Mouse (Mus musculus) embryonic facial prominence, embryonic 11.5 days (tissue): ENCODE data around the gene Aatf. TPM values are rescaled to one million over a fixed set of nuclear protein-coding genes. Genes with fewer than 3 reads are reported as not detected.

ENCODE experiments used
- ATAC-seq: fragments of 200-750 bp; cut with Nextera tagmentation; replicated peaks from 2 replicates; pipeline ENCODE4 v1.8.0; 2017; ENCODE audit warnings: low read depth; ENCODE audit not compliant: insufficient number of reproducible peaks, low FRiP score, low TSS enrichment
- DNase-seq: peaks from one replicate; pipeline ENCODE4 v3.0.0-alpha.2; 2015; ENCODE audit warnings: low spot score
- H3K27ac ChIP-seq: fragments of 300-500 bp; sonication (generic); replicated peaks from 2 replicates; pipeline ENCODE4 v1.5.1; 2014; ENCODE audit warnings: mild to moderate bottlenecking, low read depth, low read length, control low read depth
- H3K27me3 ChIP-seq: fragments of 300-500 bp; sonication (generic); 2 replicates; pipeline ENCODE4 v1.6.1; 2014; ENCODE audit warnings: mild to moderate bottlenecking, low read length, moderate library complexity, mixed read lengths; ENCODE audit not compliant: control insufficient read depth, insufficient read depth
- H3K36me3 ChIP-seq: fragments of 300-500 bp; sonication (generic); replicated peaks from 2 replicates; pipeline ENCODE4 v1.6.1; 2014; ENCODE audit warnings: low read depth, mild to moderate bottlenecking, low read length, moderate library complexity, mixed read lengths; ENCODE audit not compliant: control insufficient read depth, insufficient read depth
- H3K4me1 ChIP-seq: fragments of 300-500 bp; sonication (generic); 2 replicates; pipeline ENCODE4 v1.6.1; 2014; ENCODE audit warnings: low read length, mixed read lengths; ENCODE audit not compliant: control insufficient read depth, insufficient read depth
- H3K4me2 ChIP-seq: fragments of 300-500 bp; sonication (generic); 2 replicates; pipeline ENCODE4 v1.6.1; 2014; ENCODE audit warnings: low read depth, mild to moderate bottlenecking, control low read depth, low read length, moderate library complexity
- H3K4me3 ChIP-seq: fragments of 300-500 bp; sonication (generic); 2 replicates; pipeline ENCODE4 v1.5.1; 2014; ENCODE audit warnings: low read depth, low read length, control low read depth
- H3K9ac ChIP-seq: fragments of 300-500 bp; sonication (generic); replicated peaks from 2 replicates; pipeline ENCODE4 v1.6.1; 2014; ENCODE audit warnings: mild to moderate bottlenecking, control low read depth, low read length
- H3K9me3 ChIP-seq: fragments of 300-500 bp; sonication (generic); replicated peaks from 2 replicates; pipeline ENCODE4 v1.6.1; 2016; ENCODE audit warnings: mild to moderate bottlenecking, low read length, inconsistent platforms, mixed read lengths; ENCODE audit not compliant: control insufficient read depth
- WGBS: fragments of 180-500 bp; shearing (Covaris S2); extraction: QIAGEN DNeasy Blood & Tissue Kit; methylation state at CpG from one replicate; pipeline ENCODE4 v1.1.7; 2014; 5-methylcytosine and 5-hydroxymethylcytosine counted together
- polyA plus RNA-seq: library from polyadenylated mRNA; unstranded; fragments of >200 nt; fragmentation: Nextera tagmentation; extraction: Ambion mirVana; gene quantifications from 2 replicates; pipeline ENCODE4 v1.2.1, GENCODE M21; 2014

The Aatf gene
- polyA plus RNA-seq, 1 experiment from 2014 or later: 56.6 TPM

DNA sequence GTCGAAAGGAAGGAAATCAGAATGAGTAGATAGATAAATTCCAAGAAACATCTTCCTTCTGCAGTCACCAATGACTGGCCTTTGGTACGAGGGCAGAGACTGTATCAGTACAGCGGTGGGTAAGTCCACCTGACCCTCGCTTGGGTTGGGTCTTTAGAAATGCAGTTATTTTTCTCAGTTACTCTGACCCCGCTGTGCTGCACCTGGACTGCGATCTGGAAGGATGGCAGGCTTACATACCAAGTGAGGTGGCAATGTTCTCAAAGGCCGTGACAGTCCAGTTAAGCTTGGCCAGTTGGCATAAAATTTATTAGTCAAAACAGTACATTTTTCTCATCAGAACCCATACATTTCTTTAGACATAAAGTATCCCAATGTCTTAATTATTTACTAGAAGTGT, 59.4 kb downstream of the Aatf start:
- H3K36me3 ChIP-seq: no peaks in the 10 kb centered on the region

DNA sequence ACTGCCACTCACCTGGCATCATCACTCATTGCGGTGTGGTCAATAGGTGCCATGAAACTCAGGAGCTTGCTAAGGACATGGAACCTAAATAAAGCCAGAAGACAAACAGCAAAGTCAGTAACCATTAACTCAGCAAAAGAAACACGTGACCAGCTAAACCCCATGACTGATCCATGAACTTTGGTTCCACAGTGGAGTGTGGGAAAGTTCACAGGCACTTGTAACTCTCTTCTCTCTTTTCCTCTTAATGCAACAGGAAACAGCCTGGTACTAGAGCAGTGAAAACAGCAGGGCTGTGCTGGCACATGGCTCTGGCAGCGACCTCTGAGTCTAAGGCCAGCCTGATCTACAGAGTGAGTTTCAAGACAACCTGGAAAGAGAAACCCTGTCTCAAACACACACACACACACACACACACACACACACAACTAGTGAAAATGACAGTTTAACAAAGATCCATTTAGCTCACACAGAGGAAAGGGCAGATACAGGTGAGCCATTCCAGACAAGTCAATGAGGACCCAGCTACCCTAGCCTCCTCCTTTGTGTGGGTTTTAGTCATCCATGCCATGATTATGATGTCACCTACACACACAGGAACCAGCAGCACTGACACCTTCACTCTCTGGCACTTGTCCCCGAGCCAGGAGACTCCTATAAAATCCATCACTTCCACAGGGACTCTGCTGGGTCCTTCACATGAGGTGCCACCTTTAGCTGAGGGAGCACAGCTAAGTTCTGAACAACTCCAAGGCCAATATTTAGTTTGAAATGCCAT, 70.6 kb downstream of the Aatf start:
- Histone ChIP-seq H3K4me2 (no peak overlapping the region), H3K4me3 (no peak overlapping the region), H3K9ac (no peak overlapping the region), H3K36me3 (no peaks in the 10 kb centered on the region), H3K27ac (no peak overlapping the region), H3K4me1 (no peaks in the 10 kb centered on the region), H3K9me3 (no peaks in the 10 kb centered on the region), H3K27me3 (no peaks in the 10 kb centered on the region)
- WGBS: 86% methylated on average over 4 of the region's 4 CpGs
- ATAC-seq (no peak), DNase-seq (no peak)

More for the DNA sequence above, 59.4 kb downstream of the Aatf start:
- no peak overlapping the region for H3K27ac ChIP-seq
- no peak overlapping the region for H3K4me2 ChIP-seq
- no peaks in the 10 kb centered on the region for H3K27me3 ChIP-seq
- H3K4me3 ChIP-seq: no peak overlapping the region
- no peaks in the 10 kb centered on the region for H3K9me3 ChIP-seq
- WGBS: 92% methylated on average over 7 of the region's 7 CpGs
- H3K9ac ChIP-seq: no peak overlapping the region
- ATAC-seq (no peak), DNase-seq (no peak)
- no peaks in the 10 kb centered on the region for H3K4me1 ChIP-seq

- H3K27me3 ChIP-seq: no peaks in the 10 kb centered on the region
- 92% methylated on average over 3 of the region's 3 CpGs for WGBS
- no peak overlapping the region for H3K4me2 ChIP-seq
- DNase-seq (no peak), ATAC-seq (no peak)
- H3K27ac ChIP-seq: no peak overlapping the region
- no peaks in the 10 kb centered on the region for H3K9me3 ChIP-seq
- no peak overlapping the region for H3K9ac ChIP-seq
- no peak overlapping the region for H3K4me3 ChIP-seq
- H3K4me1 ChIP-seq: no peaks in the 10 kb centered on the region
- H3K36me3 ChIP-seq: no peaks in the 10 kb centered on the region
These were observed 72.9 kb downstream of the Aatf start for GRCm38 (mm10) chr11:84440402-84440801.

- no peaks in the 10 kb centered on the region for H3K9me3 ChIP-seq
- 69% methylated on average over 6 of the region's 6 CpGs for WGBS
- no peaks in the 10 kb centered on the region for H3K36me3 ChIP-seq
- H3K4me2 ChIP-seq: no peak overlapping the region
- no peak overlapping the region for H3K27ac ChIP-seq
- DNase-seq (no peak), ATAC-seq (no peak)
- H3K4me1 ChIP-seq: no peaks in the 10 kb centered on the region
- no peak overlapping the region for H3K9ac ChIP-seq
- no peaks in the 10 kb centered on the region for H3K27me3 ChIP-seq
- H3K4me3 ChIP-seq: no peak overlapping the region
These were observed 78.4 kb downstream of the Aatf start for GRCm38 (mm10) chr11:84434879-84435278.

DNA sequence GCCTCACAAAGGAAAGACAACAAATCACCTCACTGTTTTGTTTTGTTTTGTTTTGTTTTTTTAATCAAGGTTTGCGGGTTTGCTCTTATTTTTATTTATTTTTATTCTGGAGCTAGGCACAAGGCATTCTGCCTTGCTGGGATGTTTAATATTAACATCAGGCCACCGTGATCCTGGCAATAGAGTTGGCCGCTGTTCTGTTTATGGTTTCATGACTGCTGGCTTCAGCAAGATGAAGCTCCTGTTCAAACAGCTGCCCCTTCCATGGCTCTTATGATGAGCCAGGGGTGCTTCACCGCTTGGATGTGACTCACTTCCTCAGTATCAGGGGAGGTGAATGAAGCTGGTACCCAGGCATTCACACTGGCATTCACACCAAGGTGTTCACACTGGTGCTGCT, 83.0 kb downstream of the Aatf start:
- no peaks in the 10 kb centered on the region for H3K9me3 ChIP-seq
- no peak overlapping the region for H3K4me2 ChIP-seq
- no peak for ATAC-seq
- no peaks in the 10 kb centered on the region for H3K4me1 ChIP-seq
- no peak overlapping the region for H3K27ac ChIP-seq
- no peaks in the 10 kb centered on the region for H3K36me3 ChIP-seq
- no peak for DNase-seq
- no peaks in the 10 kb centered on the region for H3K27me3 ChIP-seq
- no peak overlapping the region for H3K9ac ChIP-seq
- 86% methylated on average over 4 of the region's 4 CpGs for WGBS
- H3K4me3 ChIP-seq: no peak overlapping the region

GRCm38 (mm10) chr11:84429581-84429980, 83.7 kb downstream of the Aatf start:
- DNase-seq: peak; percentile 78
- peak; percentile 59; the same call in 1 of the 2 replicates for ATAC-seq

GRCm38 (mm10) chr11:84426633-84426998, 86.7 kb downstream of the Aatf start:
- H3K4me2 ChIP-seq: no peak overlapping the region
- no peaks in the 10 kb centered on the region for H3K4me1 ChIP-seq
- DNase-seq: no peak
- WGBS: 91% methylated on average over 5 of the region's 5 CpGs
- no peak overlapping the region for H3K27ac ChIP-seq
- H3K9ac ChIP-seq: no peak overlapping the region
- H3K27me3 ChIP-seq: no peaks in the 10 kb centered on the region
- H3K4me3 ChIP-seq: no peak overlapping the region
- H3K9me3 ChIP-seq: no peaks in the 10 kb centered on the region
- H3K36me3 ChIP-seq: no peaks in the 10 kb centered on the region
- ATAC-seq: no peak

More at GRCm38 (mm10) chr11:84429581-84429980, 83.7 kb downstream of the Aatf start:
- no peak overlapping the region for H3K4me3 ChIP-seq
- H3K9ac ChIP-seq: no peak overlapping the region
- no peak overlapping the region for H3K4me2 ChIP-seq
- 32% methylated on average over 1 of the region's 1 CpGs for WGBS
- no peaks in the 10 kb centered on the region for H3K27me3 ChIP-seq
- H3K4me1 ChIP-seq: no peaks in the 10 kb centered on the region
- no peaks in the 10 kb centered on the region for H3K9me3 ChIP-seq
- H3K36me3 ChIP-seq: no peaks in the 10 kb centered on the region
- H3K27ac ChIP-seq: no peak overlapping the region

DNA sequence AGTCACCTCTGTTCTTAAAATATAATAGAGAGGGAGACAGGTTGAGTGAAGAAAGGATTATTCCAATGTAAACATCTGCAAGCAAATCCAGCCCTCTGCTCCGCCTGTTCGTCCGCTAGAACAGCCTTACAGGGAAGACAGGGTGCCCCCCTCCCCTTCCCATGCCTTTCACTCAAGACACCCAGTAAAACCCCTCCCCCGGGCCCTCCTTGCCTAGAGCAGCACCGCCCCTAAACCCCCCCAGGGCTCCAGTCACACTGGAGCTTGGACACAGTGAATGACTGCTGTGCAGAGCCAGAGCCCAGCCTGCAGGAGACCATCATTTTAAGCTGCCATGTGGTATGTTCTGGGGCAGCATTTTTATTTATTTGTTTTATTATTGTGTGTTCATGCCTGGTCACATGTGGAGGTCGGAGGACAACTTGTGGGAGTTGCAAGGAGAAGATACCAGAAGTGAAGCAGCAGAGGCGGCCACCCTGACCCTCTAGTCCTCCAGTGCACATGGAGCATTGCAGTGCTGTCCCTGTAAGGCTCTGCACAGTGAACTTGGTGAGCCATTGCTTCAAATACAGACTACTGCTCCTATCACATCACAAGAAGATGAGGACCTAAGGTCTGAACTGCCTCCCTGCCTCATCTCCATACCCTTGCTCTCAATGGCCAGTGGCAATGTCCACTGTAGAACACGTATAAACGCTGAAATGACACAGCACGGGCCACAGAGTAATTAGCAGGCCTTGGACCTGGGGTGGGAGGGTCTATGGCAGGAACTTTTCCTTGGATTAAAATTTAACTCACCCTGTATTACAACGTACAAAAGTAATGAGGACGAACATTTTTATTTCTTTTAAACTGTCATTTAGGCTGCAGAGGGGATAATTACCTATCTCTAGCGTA, 87.3 kb downstream of the Aatf start:
- no peak overlapping the region for H3K9ac ChIP-seq
- 0 out of 2 replicates have a peak, but pooled peaks have one; percentile 36 for ATAC-seq
- H3K36me3 ChIP-seq: no peaks in the 10 kb centered on the region
- no peaks in the 10 kb centered on the region for H3K27me3 ChIP-seq
- H3K27ac ChIP-seq: no peak overlapping the region
- no peaks in the 10 kb centered on the region for H3K9me3 ChIP-seq
- no peaks in the 10 kb centered on the region for H3K4me1 ChIP-seq
- no peak overlapping the region for H3K4me2 ChIP-seq
- no peak for DNase-seq
- 67% methylated on average over 13 of the region's 13 CpGs for WGBS
- H3K4me3 ChIP-seq: no peak overlapping the region
